Mouse (Mus musculus) heart, embryonic 16.5 days (tissue): ENCODE results near the gene Stil. TPM values are rescaled to one million over a fixed set of nuclear protein-coding genes. Genes with fewer than 3 reads are reported as not detected.
A peak's percentile ranks its signal among the peaks of the same experiment; 100 is the strongest.

Source experiments
- ATAC-seq: fragments of 200-750 bp; cut with Nextera tagmentation; replicated peaks from 2 replicates; pipeline ENCODE4 v1.8.0; 2017; ENCODE audit warnings: moderate number of reproducible peaks; ENCODE audit not compliant: insufficient read depth, low FRiP score; ENCODE audit errors: extremely low read depth
- H3K27ac ChIP-seq: fragments of 300-500 bp; sonication (generic); 2 replicates; pipeline ENCODE4 v1.5.1; 2014; ENCODE audit warnings: mild to moderate bottlenecking, low read length, control low read depth, moderate library complexity
- H3K27me3 ChIP-seq: fragments of 300-500 bp; sonication (generic); 2 replicates; pipeline ENCODE4 v1.6.1; 2014; ENCODE audit warnings: low read length, mixed read lengths; ENCODE audit not compliant: control insufficient read depth, insufficient read depth
- H3K36me3 ChIP-seq: fragments of 300-500 bp; sonication (generic); 2 replicates; pipeline ENCODE4 v1.6.1; 2014; ENCODE audit not compliant: control insufficient read depth, insufficient read depth
- H3K4me1 ChIP-seq: fragments of 300-500 bp; sonication (generic); 2 replicates; pipeline ENCODE4 v1.6.1; 2014; ENCODE audit warnings: low read length, mixed read lengths; ENCODE audit not compliant: control insufficient read depth, insufficient read depth
- H3K4me2 ChIP-seq: fragments of 300-500 bp; sonication (generic); 2 replicates; pipeline ENCODE4 v1.6.1; 2014; ENCODE audit warnings: low read depth, mild to moderate bottlenecking, control low read depth, low read length
- H3K4me3 ChIP-seq: fragments of 300-500 bp; sonication (generic); 2 replicates; pipeline ENCODE4 v1.5.1; 2014; ENCODE audit warnings: mild to moderate bottlenecking, control low read depth, low read length
- H3K9ac ChIP-seq: fragments of 300-500 bp; sonication (generic); 2 replicates; pipeline ENCODE4 v1.6.1; 2014; ENCODE audit warnings: low read length, control low read depth
- H3K9me3 ChIP-seq: fragments of 300-500 bp; sonication (generic); replicated peaks from 2 replicates; pipeline ENCODE4 v1.6.1; 2016; ENCODE audit warnings: low read length; ENCODE audit not compliant: control insufficient read depth
- WGBS: fragments of 180-500 bp; shearing (Covaris S2); extraction: QIAGEN DNeasy Blood & Tissue Kit; methylation state at CpG from one replicate; pipeline ENCODE4 v1.1.7; 2014; 5-methylcytosine and 5-hydroxymethylcytosine counted together
- polyA plus RNA-seq: library from polyadenylated mRNA; unstranded; fragments of >200 nt; fragmentation: Nextera tagmentation; extraction: Ambion mirVana; gene quantifications from 2 replicates; pipeline ENCODE4 v1.2.1, GENCODE M21; 2015

Stil gene
- polyA plus RNA-seq, 1 experiment from 2014 or later = 8.3 TPM

GRCm38 (mm10) chr4:115083031-115083430, 83.1 kb downstream of the Stil start:
- Histone ChIP-seq H3K4me1 (peaks cover 8% of the 10 kb centered on the region), H3K4me3 (no peak overlapping the region), H3K27ac (no peak overlapping the region), H3K9me3 (no peaks in the 10 kb centered on the region), H3K27me3 (peaks cover 5% of the 10 kb centered on the region; the same call in 1 of the 2 replicates), H3K9ac (no peak overlapping the region), H3K4me2 (no peak overlapping the region), H3K36me3 (no peaks in the 10 kb centered on the region)
- no peak for ATAC-seq
- 81% methylated on average over 3 of the region's 3 CpGs for WGBS

- Histone ChIP-seq H3K9ac (no peak overlapping the region), H3K36me3 (no peaks in the 10 kb centered on the region), H3K9me3 (no peaks in the 10 kb centered on the region), H3K27me3 (peaks cover 13% of the 10 kb centered on the region; the same call in 1 of the 2 replicates), H3K4me1 (no peaks in the 10 kb centered on the region), H3K27ac (no peak overlapping the region), H3K4me3 (no peak overlapping the region), H3K4me2 (no peak overlapping the region)
- ATAC-seq = no peak
- WGBS = 22% methylated on average over 6 of the region's 6 CpGs
Measured at GRCm38 (mm10) chr4:115085522-115086095, 85.7 kb downstream of the Stil start.

DNA sequence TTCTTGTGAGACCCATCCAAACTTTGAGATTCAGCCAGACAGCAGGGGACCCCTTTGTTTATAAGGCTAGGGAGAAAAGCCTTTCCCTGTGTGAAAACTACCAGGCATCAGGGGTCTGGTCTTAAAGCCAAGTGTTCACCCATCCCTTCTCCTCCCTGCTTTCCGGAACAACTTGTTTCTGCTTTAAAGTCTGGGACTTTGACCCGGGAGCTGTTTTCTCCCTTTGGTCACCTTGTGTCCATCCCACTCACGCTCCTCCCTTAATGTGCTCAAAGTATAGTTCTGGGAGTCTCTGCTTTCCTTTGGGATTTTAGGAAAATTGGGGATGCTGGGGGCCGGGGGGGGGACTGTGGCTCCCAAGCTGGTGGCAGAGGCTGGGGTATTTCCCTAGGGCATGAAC, 86.3 kb downstream of the Stil start:
- ATAC-seq = no peak
- Histone ChIP-seq H3K4me3 (no peak overlapping the region), H3K4me2 (no peak overlapping the region), H3K27me3 (peaks cover 13% of the 10 kb centered on the region; the same call in 1 of the 2 replicates), H3K9me3 (no peaks in the 10 kb centered on the region), H3K27ac (no peak overlapping the region), H3K4me1 (no peaks in the 10 kb centered on the region), H3K9ac (no peak overlapping the region), H3K36me3 (no peaks in the 10 kb centered on the region)
- WGBS = 66% methylated on average over 4 of the region's 4 CpGs

DNA sequence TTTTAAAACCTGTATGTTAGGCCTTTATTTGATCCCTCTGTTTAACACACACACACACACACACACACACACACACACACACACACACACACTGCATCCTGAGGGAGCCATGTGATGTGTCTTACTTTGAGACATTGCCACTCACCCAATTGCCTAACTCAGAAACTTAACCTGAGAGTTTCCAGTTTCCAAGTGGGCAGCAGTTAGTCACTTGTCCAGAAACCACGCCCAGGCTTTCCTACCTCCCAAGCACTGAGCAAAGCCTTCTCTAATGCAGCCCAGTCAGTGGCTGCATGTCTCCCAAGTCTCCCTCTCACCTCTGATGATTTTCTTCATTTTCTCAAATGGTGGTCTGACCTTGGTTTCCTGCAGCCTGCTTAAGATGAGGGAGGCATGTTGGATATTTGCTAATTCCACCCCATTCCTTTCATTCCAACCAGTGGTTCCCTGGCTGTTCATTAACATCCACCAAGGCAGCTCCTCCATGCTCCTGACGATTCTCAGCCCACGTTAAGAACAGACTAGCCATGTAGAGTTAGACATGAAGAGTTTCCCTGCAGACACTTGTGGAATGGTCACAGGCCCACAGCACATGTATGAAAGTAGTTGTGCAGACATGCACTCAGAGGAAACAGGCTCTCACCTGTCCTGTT, 86.9 kb downstream of the Stil start:
- Histone ChIP-seq H3K27ac (no peak overlapping the region), H3K36me3 (no peaks in the 10 kb centered on the region), H3K4me3 (no peak overlapping the region), H3K9ac (no peak overlapping the region), H3K4me1 (no peaks in the 10 kb centered on the region), H3K27me3 (peaks cover 13% of the 10 kb centered on the region; the same call in 1 of the 2 replicates), H3K9me3 (no peaks in the 10 kb centered on the region), H3K4me2 (no peak overlapping the region)
- ATAC-seq = no peak
- 56% methylated on average over 3 of the region's 3 CpGs for WGBS

DNA sequence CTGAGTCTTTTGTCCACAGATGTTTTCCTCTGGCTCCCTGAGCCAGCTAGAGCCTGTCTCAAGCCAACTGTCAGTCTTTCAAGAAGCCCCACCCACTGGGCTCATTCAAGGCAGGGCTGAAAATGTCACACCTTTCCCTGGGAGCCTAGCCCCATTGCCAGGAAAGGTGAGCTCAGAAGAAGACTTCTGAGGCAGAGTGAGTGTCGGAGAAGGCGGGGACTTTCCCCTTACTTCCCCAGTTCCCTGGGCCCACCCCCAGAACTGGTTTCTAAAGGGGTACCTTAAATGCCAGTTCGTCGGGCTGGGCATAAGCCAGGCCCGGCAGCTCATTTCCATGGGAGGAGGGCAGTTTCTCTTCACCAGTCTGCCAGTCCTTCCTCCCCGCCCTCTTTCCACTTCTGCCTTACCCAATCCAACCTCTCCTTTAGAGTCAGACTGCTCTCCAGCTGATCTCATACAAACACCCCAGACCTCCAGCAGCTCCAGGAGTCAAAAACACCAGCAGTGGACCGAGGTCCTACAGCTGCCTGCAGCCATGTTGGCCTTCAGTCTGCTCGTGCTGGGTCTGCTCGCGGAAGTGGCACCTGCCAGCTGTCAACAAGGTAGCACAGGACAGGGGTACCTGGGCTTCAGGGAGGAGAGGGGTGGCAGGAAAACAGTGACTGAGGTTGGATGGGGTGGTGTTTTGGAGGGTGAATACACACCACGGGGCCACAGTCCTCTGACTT, 88.8 kb downstream of the Stil start, which contains the start of gene Pdzk1ip1:
Pdzk1ip1 (plus strand) TSS at position 98 of the 728 bp plus-strand sequence.
- Histone ChIP-seq H3K4me2 (peak within 1 kb of the TSS; percentile 49), H3K4me1 (no peaks in the 10 kb centered on the region), H3K27me3 (peaks cover 13% of the 10 kb centered on the region; the same call in 1 of the 2 replicates), H3K27ac (no peak within 1 kb of the TSS), H3K36me3 (no peaks in the 10 kb centered on the region), H3K9ac (no peak within 1 kb of the TSS), H3K4me3 (peak within 1 kb of the TSS; percentile 28), H3K9me3 (no peaks in the 10 kb centered on the region)
- 16% methylated on average over 11 of the region's 11 CpGs for WGBS
- ATAC-seq = no peak

DNA sequence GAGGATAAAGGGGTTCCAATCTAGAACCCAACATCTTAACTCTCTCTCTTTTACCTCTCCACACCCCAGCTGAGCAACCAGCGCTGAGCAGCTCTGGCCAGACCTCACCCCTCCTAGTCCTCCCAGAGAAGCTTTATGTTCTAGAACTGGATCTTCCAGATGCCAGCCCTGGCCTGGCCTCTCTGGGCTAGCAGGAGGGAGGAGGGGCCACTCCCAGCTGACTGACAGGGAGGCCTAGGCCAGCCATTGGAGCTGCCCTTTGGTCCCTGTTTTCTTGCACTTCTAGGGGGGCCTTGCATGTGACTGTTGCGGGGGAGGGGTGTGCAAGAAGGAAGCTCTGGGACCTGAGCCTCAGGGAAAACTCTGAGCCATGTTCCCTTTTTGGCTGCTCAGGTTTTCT, 90.6 kb downstream of the Stil start:
- Histone ChIP-seq H3K27me3 (peaks cover 20% of the 10 kb centered on the region), H3K27ac (no peak overlapping the region), H3K4me2 (no peak overlapping the region), H3K9ac (no peak overlapping the region), H3K4me3 (no peak overlapping the region), H3K36me3 (no peaks in the 10 kb centered on the region), H3K9me3 (no peaks in the 10 kb centered on the region), H3K4me1 (peaks cover under 1% of the 10 kb centered on the region; the same call in 1 of the 2 replicates)
- ATAC-seq = no peak
- WGBS = 49% methylated on average over 2 of the region's 2 CpGs

GRCm38 (mm10) chr4:115091806-115092205, 91.8 kb downstream of the Stil start:
- Histone ChIP-seq H3K9ac (no peak overlapping the region), H3K27ac (no peak overlapping the region), H3K27me3 (peaks cover 21% of the 10 kb centered on the region), H3K4me2 (no peak overlapping the region), H3K9me3 (no peaks in the 10 kb centered on the region), H3K4me3 (no peak overlapping the region), H3K36me3 (no peaks in the 10 kb centered on the region), H3K4me1 (peaks cover 11% of the 10 kb centered on the region)
- ATAC-seq = no peak
- 70% methylated on average over 3 of the region's 3 CpGs for WGBS
